Mouse (Mus musculus) forebrain, embryonic 16.5 days (tissue): Measurements from ENCODE around the gene Ccdc174. TPM values are rescaled to one million over a fixed set of nuclear protein-coding genes. Genes with fewer than 3 reads are reported as not detected.

Source experiments
- ATAC-seq: fragments of 200-750 bp; cut with Nextera tagmentation; 2 replicates; pipeline ENCODE4 v1.8.0; 2017; ENCODE audit warnings: mild to moderate bottlenecking, moderate library complexity
- H3K27ac ChIP-seq: fragments of 300-500 bp; sonication (generic); 2 replicates; pipeline ENCODE4 v1.5.1; 2014; ENCODE audit warnings: low read length, control low read depth
- H3K27me3 ChIP-seq: fragments of 300-500 bp; sonication (generic); replicated peaks from 2 replicates; pipeline ENCODE4 v1.6.1; 2014; ENCODE audit warnings: low read length; ENCODE audit not compliant: control insufficient read depth, insufficient read depth
- H3K36me3 ChIP-seq: fragments of 300-500 bp; sonication (generic); 2 replicates; pipeline ENCODE4 v1.6.1; 2014; ENCODE audit not compliant: control insufficient read depth, insufficient read depth
- H3K4me1 ChIP-seq: fragments of 300-500 bp; sonication (generic); replicated peaks from 2 replicates; pipeline ENCODE4 v1.6.1; 2014; ENCODE audit warnings: low read length; ENCODE audit not compliant: control insufficient read depth, insufficient read depth
- H3K4me2 ChIP-seq: fragments of 300-500 bp; sonication (generic); 2 replicates; pipeline ENCODE4 v1.6.1; 2014; ENCODE audit warnings: mild to moderate bottlenecking, low read length, control low read depth
- H3K4me3 ChIP-seq: fragments of 300-500 bp; sonication (generic); replicated peaks from 2 replicates; pipeline ENCODE4 v1.5.1; 2014; ENCODE audit warnings: mild to moderate bottlenecking, low read length, control low read depth
- H3K9ac ChIP-seq: fragments of 300-500 bp; sonication (generic); replicated peaks from 2 replicates; pipeline ENCODE4 v1.6.1; 2014; ENCODE audit warnings: low read depth, low read length, control low read depth
- H3K9me3 ChIP-seq: fragments of 300-500 bp; sonication (generic); 2 replicates; pipeline ENCODE4 v1.6.1; 2016; ENCODE audit warnings: low read length; ENCODE audit not compliant: control insufficient read depth
- WGBS: fragments of 180-500 bp; shearing (Covaris S2); extraction: QIAGEN DNeasy Blood & Tissue Kit; methylation state at CpG from one replicate; pipeline ENCODE4 v1.1.7; 2014; 5-methylcytosine and 5-hydroxymethylcytosine counted together
- polyA plus RNA-seq: library from polyadenylated mRNA; unstranded; fragments of >200 nt; fragmentation: Nextera tagmentation; extraction: Ambion mirVana; gene quantifications from 2 replicates; pipeline ENCODE4 v1.2.1, GENCODE M21; 2015

Ccdc174 gene
- polyA plus RNA-seq, 1 experiment from 2014 or later = 41.0 TPM

DNA sequence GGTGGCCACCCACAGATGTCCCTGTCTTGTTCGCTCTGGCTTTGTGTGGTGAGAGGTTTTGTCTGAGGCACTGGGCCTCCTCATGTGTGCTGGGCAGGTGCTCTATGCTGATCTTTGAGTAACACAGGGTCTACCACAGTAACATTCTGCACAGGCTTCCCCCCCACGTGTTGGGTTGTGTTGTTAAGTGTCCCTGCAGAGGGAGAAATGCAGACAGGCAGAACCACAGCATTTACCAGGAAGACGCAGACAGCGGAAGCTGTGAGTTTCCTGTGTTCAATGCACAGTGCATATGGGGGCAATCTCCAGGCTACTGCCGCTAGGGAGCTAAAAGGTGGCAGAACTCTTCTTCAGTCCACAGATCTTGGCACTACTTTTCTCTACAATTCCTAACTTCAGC, 13.3 kb upstream of the Ccdc174 start:
- Histone ChIP-seq H3K36me3 (no peaks in the 10 kb centered on the region), H3K4me3 (no peak overlapping the region), H3K27ac (no peak overlapping the region), H3K4me2 (no peak overlapping the region), H3K4me1 (no peaks in the 10 kb centered on the region), H3K27me3 (no peaks in the 10 kb centered on the region), H3K9ac (no peak overlapping the region), H3K9me3 (no peaks in the 10 kb centered on the region)
- no peak for ATAC-seq
- WGBS = 77% methylated on average over 5 of the region's 5 CpGs

DNA sequence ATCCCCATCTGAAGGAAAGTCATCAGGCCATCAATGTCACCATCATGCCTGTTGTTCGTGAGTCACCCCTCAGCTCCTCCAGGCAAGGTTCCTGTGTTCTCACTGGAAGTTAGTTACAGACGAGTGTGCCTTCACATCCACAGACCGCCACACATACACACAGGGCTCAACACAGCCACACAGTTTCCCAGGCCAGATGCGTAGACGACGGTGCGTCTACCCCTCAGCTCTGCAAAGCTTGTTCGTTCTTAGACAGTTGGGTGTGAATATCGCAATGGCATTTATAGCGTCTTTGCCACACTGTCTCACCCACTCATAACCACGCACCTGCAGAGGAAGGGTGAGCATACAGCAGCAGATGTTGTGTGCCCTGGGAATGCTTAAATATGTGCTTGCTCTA, 12.3 kb upstream of the Ccdc174 start:
- 83% methylated on average over 11 of the region's 11 CpGs for WGBS
- H3K4me2 ChIP-seq = no peak overlapping the region
- ATAC-seq = no peak
- no peaks in the 10 kb centered on the region for H3K36me3 ChIP-seq
- no peaks in the 10 kb centered on the region for H3K27me3 ChIP-seq
- H3K4me3 ChIP-seq = no peak overlapping the region
- H3K27ac ChIP-seq = no peak overlapping the region
- H3K9ac ChIP-seq = no peak overlapping the region
- no peaks in the 10 kb centered on the region for H3K4me1 ChIP-seq
- H3K9me3 ChIP-seq = no peaks in the 10 kb centered on the region

DNA sequence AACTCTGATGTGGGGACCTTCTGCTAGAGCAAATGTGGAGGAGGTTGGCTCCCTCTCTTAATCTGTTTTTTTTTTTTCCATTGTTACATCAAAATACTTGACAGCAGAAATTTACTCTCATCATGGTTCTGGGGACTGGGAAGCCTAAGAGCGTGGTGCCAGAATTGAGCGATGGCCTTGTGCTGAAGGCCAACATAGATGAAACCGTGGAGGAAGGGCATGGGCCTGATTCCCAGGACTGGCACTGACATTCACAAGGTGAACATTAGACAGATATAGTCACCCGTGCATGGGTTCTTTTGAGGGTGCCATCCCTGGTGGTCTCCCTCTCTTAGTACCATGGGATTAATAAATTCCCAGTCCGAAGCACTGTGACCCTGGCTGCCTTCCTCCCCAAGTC, 9.8 kb upstream of the Ccdc174 start:
- Histone ChIP-seq H3K36me3 (no peaks in the 10 kb centered on the region), H3K27me3 (no peaks in the 10 kb centered on the region; the same call in 1 of the 2 replicates), H3K4me2 (no peak overlapping the region), H3K27ac (no peak overlapping the region), H3K4me1 (no peaks in the 10 kb centered on the region), H3K9ac (no peak overlapping the region), H3K4me3 (no peak overlapping the region), H3K9me3 (no peaks in the 10 kb centered on the region)
- ATAC-seq = no peak
- WGBS = 87% methylated on average over 5 of the region's 5 CpGs

DNA sequence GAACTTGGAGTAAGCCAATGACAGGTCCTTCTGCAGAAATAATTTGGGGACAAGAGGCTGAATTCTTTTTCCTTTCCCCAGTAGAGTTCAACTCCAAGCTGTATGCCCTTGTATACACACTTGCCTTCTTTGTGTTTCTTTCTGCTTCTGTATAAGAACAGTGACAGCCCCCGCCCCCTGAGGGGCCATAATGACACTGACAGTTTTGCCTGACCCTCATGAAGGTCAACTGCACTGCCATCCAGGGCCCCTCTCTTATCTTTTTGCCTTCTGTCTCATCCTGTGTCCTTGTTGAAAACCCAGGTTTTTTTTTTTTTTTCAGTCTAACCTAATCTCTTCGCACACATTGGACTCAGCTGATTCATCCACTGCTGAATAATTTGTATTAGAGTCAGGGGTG, 5.1 kb upstream of the Ccdc174 start:
- no peak overlapping the region for H3K27ac ChIP-seq
- H3K4me2 ChIP-seq = no peak overlapping the region
- no peak overlapping the region for H3K4me3 ChIP-seq
- H3K9me3 ChIP-seq = no peaks in the 10 kb centered on the region
- peaks cover 2% of the 10 kb centered on the region; the same call in 1 of the 2 replicates for H3K27me3 ChIP-seq
- no peak overlapping the region for H3K9ac ChIP-seq
- no peak for ATAC-seq
- H3K4me1 ChIP-seq = peaks cover 4% of the 10 kb centered on the region
- WGBS = 60% methylated on average over 2 of the region's 2 CpGs
- H3K36me3 ChIP-seq = no peaks in the 10 kb centered on the region

DNA sequence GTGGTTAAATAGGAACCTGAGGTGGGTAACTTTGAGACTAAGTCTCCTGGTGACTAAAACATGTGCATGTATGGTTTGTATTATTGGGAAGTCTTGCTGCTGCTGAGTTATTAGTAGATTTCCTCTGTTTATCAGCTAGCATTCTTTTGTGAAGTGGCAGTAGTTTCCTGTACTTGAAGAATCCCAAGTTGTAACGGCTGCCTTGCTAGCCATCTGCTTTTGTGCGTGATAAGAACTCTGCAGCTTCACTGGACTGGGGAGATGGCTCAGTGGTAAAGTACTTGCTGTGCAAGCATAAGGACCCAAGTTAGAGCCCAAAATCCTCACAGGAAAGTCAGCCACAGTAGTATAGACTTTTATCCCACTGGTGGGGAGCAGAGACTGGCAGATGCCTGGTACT, 6.0 kb downstream of the Ccdc174 start:
- no peak for ATAC-seq
- H3K27ac ChIP-seq = no peak overlapping the region
- no peak overlapping the region for H3K4me2 ChIP-seq
- peaks cover 30% of the 10 kb centered on the region for H3K36me3 ChIP-seq
- H3K4me1 ChIP-seq = peaks cover 10% of the 10 kb centered on the region
- no peaks in the 10 kb centered on the region for H3K9me3 ChIP-seq
- no peaks in the 10 kb centered on the region for H3K27me3 ChIP-seq
- WGBS = 91% methylated on average over 2 of the region's 2 CpGs
- no peak overlapping the region for H3K4me3 ChIP-seq
- no peak overlapping the region for H3K9ac ChIP-seq

DNA sequence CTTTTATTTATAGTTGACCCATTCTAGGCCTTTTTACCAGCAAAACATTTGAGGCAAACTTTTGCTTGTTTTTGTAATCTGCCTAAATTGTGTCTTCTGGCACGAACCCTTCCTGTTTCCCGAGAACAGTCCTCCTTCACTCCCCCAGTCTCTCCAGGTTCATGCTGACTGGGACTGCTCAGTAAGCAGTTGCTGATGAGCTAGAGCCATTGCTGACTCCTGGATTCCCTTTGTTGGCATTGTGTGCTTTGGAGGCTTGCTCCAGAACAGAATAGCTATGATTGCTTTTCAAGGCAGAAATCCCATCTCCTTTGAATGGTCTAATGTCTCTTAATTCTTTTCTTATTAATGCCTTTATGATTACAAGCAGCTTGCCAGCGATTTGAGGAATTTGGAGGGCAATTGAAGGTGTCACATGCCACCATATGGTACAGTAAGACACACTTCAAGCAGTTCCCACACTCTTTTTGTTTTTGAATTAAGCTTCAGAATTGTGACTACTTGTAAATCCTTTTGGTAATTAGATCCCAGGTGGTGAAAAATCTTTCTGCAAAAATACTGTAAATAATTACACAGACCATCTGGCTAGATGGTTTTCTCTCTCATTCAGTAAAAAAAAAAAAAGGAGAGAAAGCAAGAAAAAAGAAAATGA, 11.5 kb downstream of the Ccdc174 start:
- H3K36me3 ChIP-seq = peaks cover 40% of the 10 kb centered on the region

DNA sequence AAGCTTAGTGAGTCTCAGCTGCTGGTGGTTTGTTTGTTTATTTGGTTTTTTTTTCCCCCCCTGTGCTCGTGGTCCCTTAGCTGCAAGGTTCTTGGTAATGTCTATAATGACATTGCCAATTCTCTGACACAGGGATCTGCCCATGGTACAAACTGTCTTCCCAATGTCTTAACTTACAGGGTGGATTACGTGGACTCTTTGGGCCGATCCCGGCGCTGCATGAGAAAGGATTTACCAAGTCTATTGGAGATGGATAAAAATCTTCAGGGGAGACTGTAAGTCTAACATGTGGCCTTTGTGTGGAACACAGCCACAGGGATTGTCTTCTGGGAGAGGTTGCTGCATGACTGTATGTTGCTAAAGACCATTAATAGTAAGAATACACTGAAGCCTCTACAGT, 12.8 kb downstream of the Ccdc174 start:
- 91% methylated on average over 5 of the region's 5 CpGs for WGBS
- no peaks in the 10 kb centered on the region for H3K9me3 ChIP-seq
- peaks cover 6% of the 10 kb centered on the region for H3K4me1 ChIP-seq
- H3K36me3 ChIP-seq = peaks cover 46% of the 10 kb centered on the region
- H3K9ac ChIP-seq = no peak overlapping the region
- no peak overlapping the region for H3K27ac ChIP-seq
- ATAC-seq = no peak
- H3K4me3 ChIP-seq = no peak overlapping the region
- no peak overlapping the region for H3K4me2 ChIP-seq
- no peaks in the 10 kb centered on the region for H3K27me3 ChIP-seq

More for the DNA sequence above, 11.5 kb downstream of the Ccdc174 start:
- peak; percentile 65 for ATAC-seq
- Histone ChIP-seq H3K4me3 (no peak overlapping the region), H3K4me2 (no peak overlapping the region), H3K27ac (peak overlapping the region; percentile 28; the same call in 1 of the 2 replicates), H3K4me1 (peaks cover 6% of the 10 kb centered on the region), H3K27me3 (no peaks in the 10 kb centered on the region), H3K9ac (no peak overlapping the region), H3K9me3 (no peaks in the 10 kb centered on the region)
- 41% methylated on average over 3 of the region's 3 CpGs for WGBS

DNA sequence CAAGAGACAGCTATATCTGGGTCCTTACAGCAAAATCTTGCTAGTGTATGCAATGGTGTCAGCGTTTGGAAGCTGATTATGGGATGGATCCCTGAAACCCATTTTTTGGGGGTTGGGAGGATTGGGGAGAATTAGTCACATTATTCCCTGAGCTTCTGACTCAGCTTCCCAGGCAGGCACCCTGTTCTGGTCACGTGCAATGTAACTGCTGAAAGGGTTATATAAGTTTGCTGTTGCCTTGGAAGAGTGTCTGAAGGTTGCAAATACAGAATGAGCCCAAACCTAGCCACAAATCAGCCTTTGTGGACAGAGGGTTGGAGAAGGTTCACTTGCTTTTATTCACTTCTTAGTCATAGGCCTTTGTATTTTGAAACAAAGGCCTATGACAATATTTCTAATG, 13.9 kb downstream of the Ccdc174 start:
- no peaks in the 10 kb centered on the region for H3K27me3 ChIP-seq
- no peak for ATAC-seq
- peaks cover 6% of the 10 kb centered on the region for H3K4me1 ChIP-seq
- no peaks in the 10 kb centered on the region for H3K9me3 ChIP-seq
- 100% methylated on average over 2 of the region's 2 CpGs for WGBS
- peaks cover 44% of the 10 kb centered on the region for H3K36me3 ChIP-seq
- no peak overlapping the region for H3K9ac ChIP-seq
- no peak overlapping the region for H3K27ac ChIP-seq
- H3K4me3 ChIP-seq = no peak overlapping the region
- H3K4me2 ChIP-seq = no peak overlapping the region

DNA sequence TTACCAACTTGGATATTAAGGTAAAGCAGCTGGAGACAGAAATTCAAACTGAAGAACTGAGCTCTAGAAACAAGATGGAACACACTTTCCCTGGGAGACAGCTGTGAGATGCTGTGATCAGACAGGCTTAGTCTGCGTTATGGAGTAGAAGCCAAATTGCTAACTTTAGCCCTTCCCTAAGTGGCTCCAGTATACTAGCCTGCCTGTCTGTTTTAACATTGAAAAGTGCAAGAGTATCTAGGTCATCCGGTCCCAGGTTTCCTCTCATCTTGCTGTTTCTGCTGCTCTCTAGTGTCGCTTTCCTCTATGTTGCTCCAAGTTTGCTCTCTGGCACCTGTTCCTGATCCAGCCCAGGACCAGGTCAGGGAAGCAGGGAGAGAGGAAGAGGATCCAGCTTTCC, 18.9 kb downstream of the Ccdc174 start:
- H3K36me3 ChIP-seq = peaks cover 44% of the 10 kb centered on the region
- H3K9ac ChIP-seq = no peak overlapping the region
- no peak for ATAC-seq
- H3K9me3 ChIP-seq = no peaks in the 10 kb centered on the region
- no peaks in the 10 kb centered on the region for H3K4me1 ChIP-seq
- H3K27me3 ChIP-seq = no peaks in the 10 kb centered on the region
- whole genome bisulfite sequencing = 93% methylated on average over 3 of the region's 3 CpGs
- no peak overlapping the region for H3K27ac ChIP-seq
- no peak overlapping the region for H3K4me3 ChIP-seq
- H3K4me2 ChIP-seq = no peak overlapping the region

DNA sequence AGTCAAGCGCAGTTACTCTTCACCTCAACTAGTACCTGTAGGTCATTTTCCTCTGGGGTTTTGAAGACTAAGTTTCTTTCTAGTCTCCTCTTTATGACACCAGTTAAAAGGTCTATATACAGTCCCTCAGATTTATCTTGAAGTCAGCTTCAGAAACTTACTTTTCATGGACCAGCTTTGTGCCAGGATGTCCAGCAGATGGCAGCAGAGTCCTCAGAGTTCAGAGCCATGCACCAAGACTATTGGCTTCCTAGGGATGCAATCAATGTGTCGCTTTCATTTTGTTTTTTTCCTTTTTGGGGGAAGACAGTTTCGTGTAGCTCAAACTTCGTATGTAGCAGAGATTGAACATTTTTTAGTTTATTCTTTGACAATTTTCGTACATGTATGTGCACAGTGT, 23.7 kb downstream of the Ccdc174 start:
- H3K4me2 ChIP-seq = no peak overlapping the region
- H3K9me3 ChIP-seq = no peaks in the 10 kb centered on the region
- H3K4me3 ChIP-seq = no peak overlapping the region
- no peak overlapping the region for H3K9ac ChIP-seq
- no peaks in the 10 kb centered on the region for H3K4me1 ChIP-seq
- WGBS = 34% methylated on average over 5 of the region's 5 CpGs
- H3K36me3 ChIP-seq = peaks cover 22% of the 10 kb centered on the region
- no peaks in the 10 kb centered on the region for H3K27me3 ChIP-seq
- H3K27ac ChIP-seq = no peak overlapping the region
- peak; percentile 78 for ATAC-seq
